Mouse (Mus musculus) A20 (cell line): Measurements from ENCODE around the gene Slc17a1.

Source experiments
- DNase-seq: peaks from one replicate; pipeline ENCODE4 v3.0.0-alpha.2; 2011; ENCODE audit warnings: low read depth, low spot score

The Slc17a1 gene

DNA sequence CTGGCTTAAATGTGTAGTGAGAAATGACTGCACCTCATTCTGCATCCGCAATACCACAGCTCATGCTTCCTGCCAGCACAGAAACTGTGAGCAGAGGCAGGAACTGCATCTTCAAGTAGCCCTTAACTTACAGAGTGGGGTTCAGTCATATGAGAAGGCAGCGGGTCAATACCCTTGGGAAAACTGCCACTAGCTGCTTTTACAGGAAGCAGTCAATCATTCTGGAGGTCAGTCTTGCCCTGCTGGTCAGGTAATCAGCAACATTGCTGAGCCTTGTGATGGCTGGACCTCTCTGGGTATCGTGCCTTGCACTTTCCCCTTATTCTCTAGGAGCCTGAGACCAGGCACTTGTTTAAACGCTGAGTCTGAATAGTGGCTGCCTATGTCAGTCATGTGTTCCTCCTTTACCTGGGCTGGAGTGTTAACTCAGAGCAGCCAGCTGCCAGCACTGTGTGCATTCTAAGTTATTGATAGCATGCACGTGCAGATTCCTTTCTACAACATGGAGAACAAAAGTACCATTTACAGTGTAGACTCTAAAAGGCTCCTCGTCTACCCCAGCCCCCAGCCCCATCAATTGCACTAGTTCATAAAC, 21.6 kb downstream of the Slc17a1 start:
- no peak for DNase-seq

DNA sequence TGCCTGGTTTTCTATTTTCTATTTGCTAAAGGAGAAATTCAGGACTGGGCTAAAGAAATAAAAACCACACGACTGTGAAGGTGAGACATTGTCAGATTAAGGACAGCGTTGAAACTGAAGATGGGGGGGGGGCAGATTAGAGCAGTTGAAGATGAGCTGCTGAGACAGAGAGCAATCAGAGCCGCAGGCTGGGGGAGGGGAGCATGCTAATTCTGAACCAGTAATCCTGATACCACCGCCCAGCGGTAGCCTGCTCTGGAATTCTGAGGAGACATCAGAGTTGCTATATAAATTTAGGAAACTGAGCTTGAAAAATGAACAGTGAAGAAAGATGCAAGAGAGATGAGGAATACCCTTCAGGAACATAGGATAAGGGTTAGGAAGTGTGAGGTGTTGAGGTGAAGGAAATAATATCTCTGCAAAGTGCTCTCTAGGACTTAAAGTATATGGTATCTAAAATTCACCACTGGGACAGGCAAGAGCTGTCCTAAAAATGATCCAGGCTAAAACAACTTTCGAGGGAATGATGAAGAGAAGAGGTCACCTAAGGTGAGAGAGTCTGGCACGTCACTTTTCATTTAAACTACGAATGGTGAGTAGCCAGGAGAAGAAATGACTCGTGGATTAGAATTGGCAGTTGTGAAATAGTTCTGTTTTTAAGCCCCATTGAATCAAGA, 25.2 kb downstream of the Slc17a1 start:
- DNase-seq: no peak

DNA sequence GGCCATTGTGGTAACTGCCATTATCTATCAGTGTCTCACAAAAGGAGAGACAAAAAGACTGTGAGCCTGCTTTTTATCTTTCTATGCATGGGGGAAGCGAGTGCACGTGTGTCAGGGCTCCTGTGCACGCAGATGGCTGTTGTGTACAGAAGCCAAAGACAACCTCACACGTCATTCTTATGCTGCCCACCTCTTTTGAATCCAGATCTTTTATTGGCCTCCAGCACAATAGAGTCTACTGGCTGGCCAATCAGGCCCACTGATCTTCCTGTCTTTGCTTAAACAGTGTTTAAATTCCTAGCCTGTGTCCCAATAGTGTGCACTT, 25.7 kb downstream of the Slc17a1 start:
- DNase-seq: no peak

DNA sequence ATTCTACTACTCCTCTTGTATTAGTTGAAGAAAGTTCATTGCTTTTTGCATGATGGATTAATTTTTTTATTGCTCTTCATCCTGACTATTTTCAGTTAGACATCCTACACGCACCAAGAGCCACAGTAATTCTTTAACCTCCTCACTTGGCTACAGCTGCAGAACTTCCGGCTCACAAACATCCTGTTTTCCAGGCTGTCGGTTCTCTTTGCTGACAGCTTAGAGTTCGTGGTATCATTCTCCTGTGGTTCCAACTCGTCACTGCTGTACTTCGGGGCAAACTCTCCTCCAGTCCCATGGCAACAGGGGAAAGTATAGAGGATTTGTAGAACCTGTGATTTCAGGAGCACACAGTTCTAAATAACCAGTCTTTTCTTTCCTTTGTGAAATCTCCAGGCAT, 30.7 kb downstream of the Slc17a1 start:
- no peak for DNase-seq

DNA sequence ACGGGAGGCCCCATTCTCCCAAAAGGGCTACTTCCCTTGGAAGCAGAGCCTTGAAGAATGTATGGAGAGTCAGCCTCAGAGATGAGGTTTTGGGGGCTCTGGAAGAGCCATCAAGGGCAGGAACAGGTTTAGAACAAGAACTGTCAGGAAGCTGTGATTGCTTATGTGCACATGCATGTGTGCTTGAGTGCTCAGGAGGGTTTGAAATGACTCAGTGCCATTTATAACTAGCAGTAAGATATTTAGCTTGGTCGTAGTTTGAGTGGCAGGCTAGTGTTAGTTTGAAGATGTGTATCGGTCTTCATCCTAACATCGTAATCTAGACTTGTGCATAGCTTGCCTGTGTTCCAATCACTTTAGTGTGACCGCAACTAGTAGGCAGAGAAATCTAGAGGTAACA, 39.4 kb downstream of the Slc17a1 start:
- DNase-seq: peak; percentile 50

DNA sequence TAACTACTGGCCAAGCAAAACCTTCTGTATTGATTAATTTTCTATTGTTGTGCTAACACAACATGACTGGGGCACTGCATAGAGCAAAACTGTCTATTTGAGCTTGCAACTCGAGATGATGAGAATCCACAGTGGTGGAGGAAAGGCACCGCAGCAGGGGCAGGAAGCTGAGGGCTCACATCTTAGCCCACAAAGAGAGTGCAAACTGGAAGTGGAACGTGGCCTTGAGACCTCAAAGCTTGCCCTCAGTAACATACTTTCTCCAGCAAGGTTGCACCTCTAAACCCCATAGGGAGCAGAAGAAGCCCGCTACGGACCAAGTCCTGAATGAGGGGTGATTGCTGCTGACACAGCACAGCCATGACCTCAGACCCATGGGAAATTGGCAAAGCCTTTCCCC, 42.6 kb downstream of the Slc17a1 start:
- DNase-seq: no peak

DNA sequence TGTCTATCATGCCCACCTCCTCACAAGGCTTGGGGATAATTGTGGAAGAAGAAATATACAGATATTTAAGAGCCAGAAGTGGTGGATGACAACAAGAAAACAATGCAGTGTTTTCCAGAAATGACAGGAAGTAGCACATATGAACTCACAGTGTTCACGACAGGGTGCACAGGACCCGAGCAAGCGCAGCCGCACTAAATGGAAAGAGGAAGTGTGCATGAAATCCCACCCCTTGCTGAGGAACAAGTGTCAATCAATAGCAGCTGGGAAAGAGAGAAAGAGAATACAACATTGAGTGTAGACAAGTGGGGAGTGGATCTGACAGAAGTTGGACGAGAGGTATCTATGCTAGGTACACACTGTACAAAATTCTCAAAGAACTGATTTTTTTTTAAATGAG, 43.8 kb downstream of the Slc17a1 start:
- peak; percentile 81 for DNase-seq

DNA sequence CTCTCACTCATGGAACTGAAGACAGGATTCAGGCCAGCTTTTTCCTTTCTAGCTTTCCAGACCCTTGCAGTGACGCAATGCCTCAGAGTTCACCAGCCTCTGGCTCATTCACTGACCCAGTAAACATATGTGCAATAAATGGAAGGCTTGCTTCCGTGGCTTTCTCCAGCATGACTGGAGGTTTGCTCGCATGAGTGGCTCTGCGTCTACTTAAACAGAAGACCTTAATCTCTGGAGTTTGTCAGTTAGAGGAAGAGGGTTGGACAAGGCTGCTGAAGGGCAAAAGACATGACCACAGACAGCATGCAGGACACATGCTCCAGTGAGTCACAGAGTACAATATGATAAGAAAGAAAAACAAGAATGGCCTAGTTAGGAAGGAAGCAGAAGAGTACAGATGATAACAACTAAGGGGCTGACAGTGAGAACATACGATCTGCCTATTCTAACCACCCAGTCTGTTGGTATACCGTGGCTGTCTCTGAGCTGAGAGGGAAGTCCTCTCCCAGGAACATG, 46.3 kb downstream of the Slc17a1 start:
- peak; percentile 15 for DNase-seq

DNA sequence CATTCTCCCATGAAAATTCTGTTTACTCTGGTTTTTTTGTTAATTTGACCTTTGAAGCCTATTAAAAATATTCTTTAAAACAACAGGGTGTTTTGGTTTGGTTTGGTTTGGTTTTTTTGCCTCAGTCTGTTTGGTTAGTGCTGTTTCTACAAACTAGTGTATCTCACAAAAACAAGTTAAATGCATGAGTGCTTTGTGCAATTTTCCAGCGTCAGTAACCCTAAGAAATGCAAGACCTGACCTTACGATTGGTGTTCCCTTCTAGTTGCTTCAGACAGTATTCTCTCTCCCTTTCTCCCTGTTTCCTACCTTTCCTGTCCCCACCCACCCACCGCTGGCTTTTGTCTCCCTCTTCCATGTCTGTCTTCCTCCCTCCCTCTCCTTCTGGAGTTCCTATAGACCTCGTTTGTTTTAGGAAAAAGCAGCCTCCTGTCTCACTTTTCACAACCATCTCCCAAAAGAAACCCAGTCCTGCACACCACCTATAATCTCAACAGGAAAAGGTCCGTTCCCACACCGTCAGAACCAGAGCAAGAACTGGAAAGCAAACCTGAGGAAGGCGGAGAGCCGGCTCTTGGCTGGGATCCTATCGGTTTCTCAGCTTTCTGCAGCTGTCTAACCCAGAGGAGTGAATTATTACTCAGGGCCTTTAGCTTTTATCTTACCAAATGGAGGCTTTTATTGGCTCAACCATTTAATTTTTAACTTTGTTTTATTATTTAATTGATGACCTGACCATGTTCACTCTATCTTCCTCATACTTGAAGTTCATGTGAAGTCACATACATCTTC, 47.0 kb downstream of the Slc17a1 start, which contains the start of gene Slc17a4:
Gene Slc17a4 (minus strand): TSS at position 634 of the 792 bp plus-strand sequence.
- no peak for DNase-seq

DNA sequence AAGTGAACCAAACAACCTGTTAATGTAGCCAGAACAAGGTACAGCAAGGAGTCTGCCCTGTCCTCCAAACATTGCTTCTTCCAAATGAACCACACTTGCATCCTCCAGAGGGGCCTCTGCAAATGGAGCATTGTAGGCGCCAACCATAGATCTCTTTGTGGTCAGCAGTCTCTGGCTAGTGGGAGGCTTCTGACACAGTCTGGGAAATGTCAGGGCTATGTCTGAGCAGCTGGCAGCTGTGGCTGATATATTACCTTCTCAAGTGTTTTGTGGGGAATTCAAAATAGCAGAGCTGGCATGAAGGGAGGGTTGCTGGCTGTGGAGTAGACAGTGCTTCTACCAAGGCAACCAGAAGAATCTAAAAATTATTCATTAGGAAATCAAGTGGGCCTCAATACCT, 48.6 kb downstream of the Slc17a1 start:
- DNase-seq: no peak

DNA sequence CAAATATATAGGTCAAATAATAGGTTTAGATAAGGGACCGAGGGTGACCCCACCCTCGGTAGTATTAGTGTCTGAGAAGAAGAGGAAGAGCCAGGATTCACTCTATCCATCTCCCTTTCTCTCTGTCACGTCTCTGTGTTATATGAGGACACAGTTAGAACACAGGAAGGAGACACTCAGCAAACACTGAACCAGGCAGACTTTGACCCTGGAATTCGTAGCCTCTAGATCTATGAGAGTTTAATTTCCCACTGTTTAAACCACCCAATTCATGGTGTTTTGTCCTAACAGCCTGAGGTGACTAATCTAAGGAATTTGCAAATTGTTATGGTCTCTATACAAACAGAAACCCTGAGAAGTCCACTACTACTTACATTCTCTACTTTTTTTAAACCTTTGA, 50.1 kb downstream of the Slc17a1 start:
- DNase-seq: no peak

DNA sequence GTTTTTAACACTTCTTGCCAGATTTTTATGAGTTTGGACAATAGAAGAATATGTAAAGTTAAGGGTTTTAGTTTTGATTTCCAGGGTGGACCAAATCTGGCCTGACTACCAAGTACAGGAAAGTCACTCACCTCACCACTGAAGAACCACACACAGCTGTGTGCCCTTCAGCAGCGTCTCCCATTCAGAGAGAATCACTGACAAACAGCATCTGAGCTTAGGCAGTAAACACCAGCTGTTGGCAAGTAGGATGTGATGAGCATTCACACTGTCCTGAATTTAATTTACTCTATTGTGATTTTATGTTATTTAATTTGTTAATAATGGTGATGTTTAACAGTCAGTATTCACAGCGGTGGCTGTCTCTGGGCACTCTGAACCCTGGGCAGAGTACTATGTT, 58.2 kb downstream of the Slc17a1 start:
- no peak for DNase-seq

DNA sequence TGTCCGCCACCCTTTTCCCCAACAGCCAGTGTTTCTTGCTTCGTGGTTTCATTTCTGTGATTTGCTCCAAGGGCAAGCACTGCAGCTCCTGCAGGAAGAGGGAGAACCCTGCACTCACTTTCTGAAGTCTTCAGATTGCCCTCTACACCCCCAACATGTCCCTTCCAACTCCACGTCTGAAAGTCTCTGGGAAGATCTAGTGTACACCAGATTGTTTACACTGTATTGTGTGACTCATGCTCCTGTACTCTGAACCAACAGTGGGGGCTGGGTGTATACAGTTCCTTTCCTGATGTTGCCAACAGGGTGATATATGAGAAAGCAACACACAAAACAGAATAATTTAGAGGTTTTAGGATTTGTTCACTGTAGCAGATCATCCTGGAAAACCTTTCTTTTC, 61.1 kb downstream of the Slc17a1 start:
- DNase-seq: no peak

DNA sequence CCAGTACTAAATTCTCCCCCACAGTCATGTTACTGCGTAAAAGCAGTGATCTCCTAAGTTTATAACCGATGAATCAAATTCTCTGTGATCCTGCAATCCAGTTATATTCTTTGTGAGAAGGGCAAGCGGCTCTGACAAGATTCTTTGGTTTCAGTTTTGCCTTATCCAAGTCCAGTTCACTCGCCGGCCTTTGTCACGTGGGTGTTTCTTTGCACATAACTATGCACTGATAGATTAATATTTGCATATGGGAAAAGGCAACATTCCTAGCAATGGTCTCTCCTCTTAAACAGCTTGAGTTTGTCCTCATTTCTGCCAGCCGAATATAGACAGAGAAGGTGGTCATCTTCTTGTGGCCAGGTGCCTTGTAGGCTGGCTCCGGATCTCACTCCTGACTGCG, 62.9 kb downstream of the Slc17a1 start:
- no peak for DNase-seq

DNA sequence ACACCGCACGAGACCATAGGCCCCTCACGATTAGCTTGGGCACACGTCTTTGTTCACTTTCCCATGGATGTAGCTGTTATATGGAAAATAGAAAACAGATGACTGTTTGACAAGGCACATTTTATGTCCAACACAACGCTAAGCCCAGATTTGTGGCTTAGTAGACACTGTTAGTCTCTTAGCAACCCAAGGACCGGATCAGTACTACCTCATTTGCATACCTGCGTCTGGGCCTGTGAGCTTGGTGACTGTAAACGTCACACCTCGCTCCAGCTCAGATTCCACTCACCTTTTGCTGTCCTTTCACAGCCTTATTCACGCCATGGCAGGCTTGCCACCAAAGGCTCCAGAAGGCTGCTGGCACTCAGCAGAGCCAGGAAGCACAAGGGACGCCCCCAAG, 63.4 kb downstream of the Slc17a1 start:
- DNase-seq: no peak

DNA sequence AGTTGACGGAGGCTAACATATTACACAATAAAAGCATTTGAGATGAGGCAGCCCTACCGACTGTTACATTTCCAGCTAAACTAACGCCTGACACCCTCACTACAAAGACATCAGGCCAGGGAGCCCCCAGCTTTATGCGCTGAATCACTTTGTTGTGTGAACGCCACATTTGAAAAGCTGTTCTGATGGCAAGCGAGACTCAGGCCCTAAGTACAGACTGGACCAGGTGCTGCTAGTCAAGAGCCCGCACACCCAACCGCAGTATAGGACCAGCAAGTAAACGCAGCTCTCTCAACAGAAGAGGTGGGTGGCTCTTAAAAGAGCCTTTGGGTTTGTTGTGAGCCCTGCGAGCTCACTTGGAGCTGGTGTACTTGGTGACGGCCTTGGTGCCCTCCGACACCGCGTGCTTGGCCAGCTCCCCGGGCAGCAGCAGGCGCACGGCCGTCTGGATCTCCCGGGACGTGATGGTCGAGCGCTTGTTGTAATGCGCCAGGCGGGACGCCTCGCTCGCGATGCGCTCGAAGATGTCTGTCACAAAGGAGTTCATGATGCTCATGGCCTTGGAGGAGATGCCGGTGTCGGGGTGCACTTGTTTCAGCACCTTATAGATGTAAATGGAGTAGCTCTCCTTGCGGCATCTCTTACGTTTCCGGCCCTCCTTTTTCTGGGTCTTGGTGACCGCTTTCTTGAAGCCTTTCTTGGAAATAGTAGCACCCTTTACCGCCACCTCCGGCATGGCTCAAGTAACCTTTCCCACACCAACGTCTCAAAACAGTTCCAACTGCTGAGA, 66.1 kb downstream of the Slc17a1 start, which contains the start of gene Hist1h2ba:
Gene Hist1h2ba (minus strand): TSS at position 736 of the 790 bp plus-strand sequence.
- DNase-seq: no peak

DNA sequence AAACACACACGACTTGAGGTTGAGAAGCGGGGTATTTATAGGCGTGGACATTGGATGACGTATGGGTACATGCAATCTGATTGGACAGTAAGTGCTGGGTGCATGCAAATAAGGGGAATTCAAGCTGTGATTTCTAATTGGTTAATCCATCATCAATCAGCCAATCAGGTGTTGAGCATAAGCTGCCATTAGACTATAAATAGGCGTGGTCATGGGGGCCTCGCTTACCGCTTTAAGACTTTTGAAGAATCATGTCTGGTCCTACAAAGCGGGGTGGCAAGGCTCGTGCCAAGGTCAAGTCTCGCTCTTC, 66.6 kb downstream of the Slc17a1 start, which contains the start of gene Hist1h2aa:
Gene Hist1h2aa (plus strand): TSS at position 252 of the 310 bp plus-strand sequence.
- no peak for DNase-seq

DNA sequence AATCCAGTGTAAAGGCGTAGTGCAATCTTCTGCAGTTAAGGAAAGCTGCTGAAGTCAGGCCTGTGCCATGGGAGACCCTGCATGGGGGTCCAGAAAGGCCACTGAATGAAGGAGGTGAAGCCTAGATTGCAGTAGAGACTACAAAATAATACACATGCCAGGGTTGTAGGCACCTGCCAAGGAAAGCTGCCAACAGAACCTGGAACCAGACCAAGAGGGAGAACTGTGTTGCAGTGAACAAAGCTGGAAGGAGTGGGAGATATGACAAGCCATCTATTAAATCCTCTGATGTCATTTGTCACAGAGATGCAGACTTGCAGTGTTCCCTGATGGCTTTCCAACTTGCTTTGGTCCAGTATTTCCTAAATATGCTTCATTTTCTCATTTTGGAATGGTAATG, 71.1 kb downstream of the Slc17a1 start:
- DNase-seq: no peak

DNA sequence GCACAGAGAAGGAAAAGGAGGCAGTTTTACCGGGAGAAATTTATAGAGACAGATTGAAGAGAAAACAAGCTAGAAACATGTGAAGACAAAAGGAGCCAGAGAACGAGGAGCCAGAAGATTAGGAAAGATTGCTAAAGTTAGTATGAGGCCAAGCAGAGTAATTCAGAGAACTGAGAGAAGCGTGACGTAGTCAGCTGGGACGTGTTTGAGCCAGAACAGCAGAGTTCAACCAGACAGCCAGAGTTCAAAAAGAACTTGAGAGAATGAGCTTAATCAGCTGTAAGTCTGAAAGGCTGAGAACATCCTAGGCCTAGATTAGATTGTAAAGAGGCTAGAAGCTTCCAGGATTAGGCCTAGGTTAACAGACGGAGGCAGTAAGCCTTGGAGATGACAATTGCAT, 72.7 kb downstream of the Slc17a1 start:
- DNase-seq: no peak

DNA sequence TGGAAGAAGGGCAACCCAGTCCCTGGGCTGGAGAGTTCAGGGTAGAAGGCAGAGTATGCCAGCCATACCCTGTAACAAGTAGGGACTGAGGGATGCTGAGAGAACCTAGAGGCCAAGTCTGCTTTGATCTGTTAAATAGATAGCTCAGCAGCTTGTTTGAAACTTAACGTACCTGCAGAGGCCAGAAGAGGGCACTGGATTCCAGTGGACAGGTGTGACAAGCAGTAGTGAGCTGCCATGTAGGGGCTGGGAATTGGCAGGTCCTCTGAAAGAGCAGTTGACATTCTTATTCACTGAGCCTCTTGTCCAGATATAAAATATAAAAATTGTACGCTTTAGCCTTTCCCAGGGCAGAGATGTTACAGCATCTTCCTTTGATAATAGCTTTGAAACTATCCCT, 75.3 kb downstream of the Slc17a1 start:
- peak; percentile 35 for DNase-seq
